Mouse (Mus musculus): ENCODE measurements around the gene Gmip.

GRCm38 (mm10) chr8:69794096-69794495 lies 14.4 kb upstream of the Gmip start:
- TF ChIP-seq CTCF (IDR thresholded peaks at IDR 0.05; ENCODE audit: extremely low read depth, insufficient read depth, insufficient read length, insufficient replicate concordance): no peak
- no peak for TF ChIP-seq POLR2A (IDR thresholded peaks at IDR 0.05; ENCODE audit: low read depth, low read length)
